Mouse (Mus musculus): Measurements from ENCODE around the gene Entr1. TPM values are rescaled to one million over a fixed set of nuclear protein-coding genes. Genes with fewer than 3 reads are reported as not detected.
A peak's percentile ranks its signal among the peaks of the same experiment; 100 is the strongest.

Entr1 gene
- total and polyA plus RNA-seq, 2 experiments from 2014 or later: 115 to 138 TPM

DNA sequence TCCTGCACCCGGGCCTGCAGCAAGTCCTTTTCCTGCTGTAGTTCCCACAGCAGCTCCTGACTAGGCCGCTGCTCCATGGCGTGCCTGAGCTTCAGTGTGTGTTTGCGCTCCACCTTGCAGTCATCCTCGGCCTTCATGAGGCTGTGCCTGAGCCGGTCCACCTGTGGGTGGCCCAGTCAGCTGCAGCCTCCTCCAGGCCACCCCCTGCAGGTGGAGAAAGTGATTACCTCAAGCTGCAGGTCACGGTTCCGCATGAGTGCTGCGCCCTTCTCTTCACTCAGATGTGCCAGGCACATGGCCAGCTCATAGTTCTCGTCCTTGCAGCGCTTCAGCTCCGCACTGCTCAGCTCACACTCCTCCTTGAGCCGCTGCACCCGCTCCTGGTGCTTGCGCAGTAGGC, 31.6 kb downstream of the Entr1 start:
- peaks cover 13% of the 10 kb centered on the region for H3K4me1 ChIP-seq (ENCODE audit: insufficient read depth, low read length)
- WGBS: 48% methylated on average over 15 of the region's 15 CpGs
- DNase-seq (ENCODE audit: low spot score) (no peak), ATAC-seq (no peak)
- TF ChIP-seq CTCF (IDR thresholded peaks at IDR 0.05; ENCODE audit: low read depth): peak; percentile 40
- no peak overlapping the region for H3K27ac ChIP-seq
- no peaks in the 10 kb centered on the region for H3K27me3 ChIP-seq (ENCODE audit: insufficient read depth, low read length)
- no peak overlapping the region for H3K4me2 ChIP-seq (ENCODE audit: low read depth, low read length)
- no peaks in the 10 kb centered on the region for H3K9me3 ChIP-seq (ENCODE audit: low read length)
- no peak overlapping the region for H3K9ac ChIP-seq (replicated peaks; ENCODE audit: low read length)
- no peaks in the 10 kb centered on the region for H3K36me3 ChIP-seq (ENCODE audit: insufficient read depth, low read length)
- H3K4me3 ChIP-seq (ENCODE audit: low read length): no peak overlapping the region

DNA sequence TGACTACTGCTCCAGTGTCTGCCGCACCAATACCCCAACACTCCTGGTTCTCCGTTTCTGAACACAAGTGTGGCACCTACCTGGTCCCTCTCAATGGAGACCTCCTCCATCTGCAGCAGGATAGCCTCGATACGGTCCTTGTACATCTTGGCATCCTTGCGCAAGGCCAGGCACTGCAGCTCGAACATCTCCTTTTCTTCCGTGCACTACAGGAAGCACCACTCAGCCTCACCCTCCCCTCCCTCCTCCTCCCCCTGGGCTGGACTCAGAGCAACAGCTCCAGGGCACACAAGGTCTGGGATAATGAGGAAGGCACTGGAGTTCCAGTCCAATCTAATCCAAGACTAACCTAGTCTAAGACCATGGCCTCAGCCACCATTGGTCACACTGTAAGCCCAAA, 32.4 kb downstream of the Entr1 start:
- Histone ChIP-seq H3K4me1 (ENCODE audit: insufficient read depth, low read length) (peaks cover 13% of the 10 kb centered on the region), H3K4me2 (ENCODE audit: low read depth, low read length) (no peak overlapping the region), H3K9ac (replicated peaks; ENCODE audit: low read length) (no peak overlapping the region), H3K27me3 (ENCODE audit: insufficient read depth, low read length) (no peaks in the 10 kb centered on the region), H3K27ac (no peak overlapping the region), H3K9me3 (ENCODE audit: low read length) (no peaks in the 10 kb centered on the region), H3K4me3 (ENCODE audit: low read length) (no peak overlapping the region), H3K36me3 (ENCODE audit: insufficient read depth, low read length) (no peaks in the 10 kb centered on the region)
- DNase-seq (ENCODE audit: low spot score): no peak
- ATAC-seq: no peak
- no peak for TF ChIP-seq CTCF (IDR thresholded peaks at IDR 0.05; ENCODE audit: low read depth)
- 80% methylated on average over 7 of the region's 7 CpGs for WGBS

DNA sequence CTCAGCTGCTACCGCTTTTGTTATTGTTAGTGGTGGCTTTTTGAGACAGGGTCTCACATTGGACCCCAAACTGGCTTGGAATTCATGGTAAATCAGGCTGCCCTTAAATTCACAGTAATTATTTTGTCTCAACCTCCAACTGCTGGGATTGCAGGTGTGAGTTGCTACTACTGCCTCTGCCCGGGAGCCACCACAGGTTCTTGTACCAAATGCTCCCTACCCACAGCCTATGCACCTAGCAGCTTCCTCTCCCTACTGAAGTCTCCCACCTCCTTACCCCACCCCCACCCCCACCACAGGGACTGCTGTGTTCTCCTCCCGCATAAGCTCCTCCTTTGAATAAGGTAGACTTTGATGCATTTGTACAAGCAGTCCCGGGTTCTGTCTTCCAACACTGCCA, 32.9 kb downstream of the Entr1 start:
- H3K9me3 ChIP-seq (ENCODE audit: low read length): no peaks in the 10 kb centered on the region
- no peak overlapping the region for H3K4me2 ChIP-seq (ENCODE audit: low read depth, low read length)
- H3K27me3 ChIP-seq (ENCODE audit: insufficient read depth, low read length): no peaks in the 10 kb centered on the region
- peaks cover 13% of the 10 kb centered on the region for H3K4me1 ChIP-seq (ENCODE audit: insufficient read depth, low read length)
- WGBS: 84% methylated on average over 4 of the region's 4 CpGs
- H3K36me3 ChIP-seq (ENCODE audit: insufficient read depth, low read length): no peaks in the 10 kb centered on the region
- no peak overlapping the region for H3K4me3 ChIP-seq (ENCODE audit: low read length)
- H3K27ac ChIP-seq: no peak overlapping the region
- no peak overlapping the region for H3K9ac ChIP-seq (replicated peaks; ENCODE audit: low read length)
- TF ChIP-seq CTCF (IDR thresholded peaks at IDR 0.05; ENCODE audit: low read depth): no peak
- ATAC-seq (no peak), DNase-seq (ENCODE audit: low spot score) (no peak)

DNA sequence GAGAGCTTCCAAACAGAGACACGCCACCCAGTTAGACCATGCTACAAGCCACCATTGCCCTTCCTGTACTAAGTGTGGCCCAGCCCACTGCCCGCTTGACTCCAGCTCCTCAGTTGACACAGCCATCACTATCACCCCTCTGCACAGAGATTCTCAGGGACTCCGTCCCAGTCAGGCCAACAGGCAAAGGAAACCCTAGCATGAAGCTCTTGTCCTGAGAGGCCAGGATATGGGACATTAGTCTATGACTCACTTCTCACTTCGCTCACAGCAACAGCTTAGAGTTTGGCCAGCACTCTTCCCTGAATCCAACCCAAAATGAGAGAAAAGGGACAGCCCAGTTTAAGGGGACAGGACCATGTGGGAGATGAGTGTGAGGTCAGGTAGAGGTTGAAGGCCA, 34.7 kb downstream of the Entr1 start:
- DNase-seq (ENCODE audit: low spot score) (no peak), ATAC-seq (no peak)
- peaks cover 20% of the 10 kb centered on the region for H3K4me1 ChIP-seq (ENCODE audit: insufficient read depth, low read length)
- H3K27ac ChIP-seq: no peak overlapping the region
- 94% methylated on average over 4 of the region's 4 CpGs for WGBS
- H3K27me3 ChIP-seq (ENCODE audit: insufficient read depth, low read length): no peaks in the 10 kb centered on the region
- H3K4me3 ChIP-seq (ENCODE audit: low read length): no peak overlapping the region
- H3K9me3 ChIP-seq (ENCODE audit: low read length): no peaks in the 10 kb centered on the region
- peaks cover under 1% of the 10 kb centered on the region; the same call in 1 of the 2 replicates for H3K36me3 ChIP-seq (ENCODE audit: insufficient read depth, low read length)
- H3K9ac ChIP-seq (replicated peaks; ENCODE audit: low read length): no peak overlapping the region
- no peak for TF ChIP-seq CTCF (IDR thresholded peaks at IDR 0.05; ENCODE audit: low read depth)
- H3K4me2 ChIP-seq (ENCODE audit: low read depth, low read length): no peak overlapping the region

DNA sequence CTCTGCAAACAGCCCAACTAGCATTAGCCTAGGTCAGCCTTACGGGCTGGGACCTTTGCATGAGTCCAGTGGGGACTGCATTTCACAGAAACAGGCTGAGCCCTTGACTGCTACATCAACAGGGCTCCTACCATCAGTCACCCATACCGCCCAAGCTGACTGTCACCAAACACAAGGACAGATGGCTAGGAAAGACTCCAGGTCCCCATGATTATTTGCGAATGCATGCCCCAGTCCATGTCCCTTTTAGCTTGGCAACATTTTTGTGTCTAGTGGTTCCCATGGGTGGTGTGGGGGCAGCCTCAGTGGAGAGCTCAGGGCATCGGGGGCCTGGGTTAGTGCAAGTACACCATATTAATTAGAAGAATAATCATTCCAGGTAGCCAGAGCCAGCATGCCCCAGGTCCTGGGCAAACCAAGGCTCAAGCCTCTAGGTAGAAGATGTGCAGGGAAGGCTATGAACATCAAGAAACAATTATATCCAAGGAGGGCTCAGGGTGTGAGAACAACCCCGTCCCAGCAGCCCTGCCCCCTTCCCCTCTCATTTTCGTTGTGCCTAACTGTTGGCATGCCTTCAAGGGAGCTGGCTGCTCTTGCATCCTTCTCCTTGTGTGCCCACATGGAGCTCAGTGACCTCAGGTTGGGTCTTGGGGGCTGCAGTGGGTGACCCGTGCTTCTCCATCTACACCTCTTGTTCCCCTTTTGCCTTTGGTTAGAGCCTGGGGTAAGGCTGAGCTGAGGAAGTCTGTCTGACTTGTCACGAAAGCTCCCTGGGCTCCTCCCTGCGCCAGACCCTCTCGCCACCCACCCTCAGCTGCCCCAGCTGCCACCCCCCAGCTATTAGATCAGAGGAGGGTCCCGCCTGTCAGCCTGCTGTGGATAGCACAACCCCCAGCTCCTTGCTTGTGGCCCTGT, 35.8 kb downstream of the Entr1 start:
- ATAC-seq: no peak
- Histone ChIP-seq H3K9ac (replicated peaks; ENCODE audit: low read length) (peak overlapping the region; percentile 95; the same call in 1 of the 2 replicates), H3K4me2 (ENCODE audit: low read depth, low read length) (peak overlapping the region; percentile 97), H3K4me3 (ENCODE audit: low read length) (peak overlapping the region; percentile 82), H3K27me3 (ENCODE audit: insufficient read depth, low read length) (no peaks in the 10 kb centered on the region), H3K9me3 (ENCODE audit: low read length) (no peaks in the 10 kb centered on the region), H3K4me1 (ENCODE audit: insufficient read depth, low read length) (peaks cover 20% of the 10 kb centered on the region), H3K36me3 (ENCODE audit: insufficient read depth, low read length) (peaks cover 8% of the 10 kb centered on the region), H3K27ac (0 out of 2 replicates have a peak overlapping the region, but pooled peaks have one; percentile 91)
- DNase-seq (ENCODE audit: low spot score): no peak
- 85% methylated on average over 11 of the region's 11 CpGs for WGBS
- no peak for TF ChIP-seq CTCF (IDR thresholded peaks at IDR 0.05; ENCODE audit: low read depth)

DNA sequence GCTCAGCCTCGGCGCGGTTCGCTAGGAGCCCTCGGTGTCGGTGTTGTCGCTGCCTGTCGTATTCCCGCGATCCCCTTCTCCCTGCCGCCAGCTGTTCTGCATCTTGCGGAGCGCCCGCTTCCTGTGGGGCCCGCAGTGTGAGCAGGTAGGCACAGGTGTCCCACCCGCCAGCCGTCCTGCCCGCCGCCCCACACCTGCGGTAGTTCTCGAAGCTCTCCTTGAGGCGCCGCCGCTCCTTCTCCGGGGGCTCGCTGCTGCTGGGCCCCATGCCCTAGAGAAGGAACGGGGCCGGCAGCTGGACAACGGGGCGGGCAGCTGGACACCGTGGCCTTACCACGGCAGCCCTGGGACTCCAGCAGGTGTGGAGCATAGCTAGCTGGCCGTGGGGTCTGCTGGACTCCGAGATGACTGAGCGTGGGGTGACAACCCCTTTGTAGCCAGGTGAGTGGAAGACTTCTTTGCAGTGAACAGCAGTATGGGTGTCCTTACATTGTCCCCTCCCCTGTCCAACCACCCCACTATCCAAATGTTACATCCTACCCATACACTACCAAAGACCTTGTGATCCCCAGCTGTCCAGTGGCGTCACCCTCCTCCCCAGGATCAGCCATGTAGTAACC, 36.7 kb downstream of the Entr1 start:
- peak overlapping the region; percentile 82 for H3K4me3 ChIP-seq (ENCODE audit: low read length)
- peak; percentile 24 for ATAC-seq
- no peak for TF ChIP-seq CTCF (IDR thresholded peaks at IDR 0.05; ENCODE audit: low read depth)
- H3K4me1 ChIP-seq (ENCODE audit: insufficient read depth, low read length): peaks cover 20% of the 10 kb centered on the region
- peak overlapping the region; percentile 95 for H3K9ac ChIP-seq (replicated peaks; ENCODE audit: low read length)
- H3K9me3 ChIP-seq (ENCODE audit: low read length): no peaks in the 10 kb centered on the region
- peaks cover 10% of the 10 kb centered on the region for H3K36me3 ChIP-seq (ENCODE audit: insufficient read depth, low read length)
- peak overlapping the region; percentile 91 for H3K27ac ChIP-seq
- DNase-seq (ENCODE audit: low spot score): no peak
- 2% methylated on average over 36 of the region's 36 CpGs for WGBS
- H3K27me3 ChIP-seq (ENCODE audit: insufficient read depth, low read length): no peaks in the 10 kb centered on the region
- peak overlapping the region; percentile 97 for H3K4me2 ChIP-seq (ENCODE audit: low read depth, low read length)

All from hindbrain, postnatal 0 days (tissue).